Mouse (Mus musculus) c-Kit-positive CD71-negative TER-119-negative erythroid progenitor cells, embryonic 14.5 days (primary cell): ENCODE data around the gene Tmem169.
"Not testable (repeated sequence)": the region's sequence is repeated elsewhere in the genome, so short reads cannot be mapped to it uniquely, and the experiment has no call there.

Experiments
- DNase-seq: peaks from one replicate; pipeline ENCODE4 v3.0.0-alpha.2; 2013; ENCODE audit warnings: low read depth

Gene Tmem169

GRCm38 (mm10) chr1:72283992-72284485 lies at the start of gene Tmem169, which contains the start of gene Pecr:
Tmem169 (plus strand) TSS chr1:72284369.
Pecr (minus strand) TSS chr1:72284314.
- peak; percentile 82 for DNase-seq

GRCm38 (mm10) chr1:72236363-72237006 lies 47.7 kb upstream of the Tmem169 start:
- not testable (repeated sequence) for DNase-seq

GRCm38 (mm10) chr1:72237007-72237775 lies 47.0 kb upstream of the Tmem169 start:
- peak; percentile 26 for DNase-seq

GRCm38 (mm10) chr1:72238016-72238580 lies 46.1 kb upstream of the Tmem169 start:
- DNase-seq, result no peak

GRCm38 (mm10) chr1:72239113-72239512 lies 45.1 kb upstream of the Tmem169 start:
- DNase-seq, result not testable (repeated sequence)

GRCm38 (mm10) chr1:72242581-72243143 lies 41.5 kb upstream of the Tmem169 start:
- DNase-seq, result no peak

- DNase-seq, result peak; percentile 97
Observed at GRCm38 (mm10) chr1:72243656-72244316, 40.4 kb upstream of the Tmem169 start.

GRCm38 (mm10) chr1:72244317-72245036 lies 39.7 kb upstream of the Tmem169 start:
- peak; percentile 70 for DNase-seq

- not testable (repeated sequence) for DNase-seq
Observed at GRCm38 (mm10) chr1:72248226-72248737, 35.9 kb upstream of the Tmem169 start.

GRCm38 (mm10) chr1:72251806-72252205 lies 32.4 kb upstream of the Tmem169 start:
- DNase-seq, result no peak

- DNase-seq, result no peak
Observed at GRCm38 (mm10) chr1:72253881-72254491, 30.2 kb upstream of the Tmem169 start.

- DNase-seq, result peak; percentile 83
Observed at GRCm38 (mm10) chr1:72254545-72255061, 29.6 kb upstream of the Tmem169 start.

GRCm38 (mm10) chr1:72255062-72255853 lies 28.9 kb upstream of the Tmem169 start:
- peak; percentile 78 for DNase-seq

- DNase-seq, result no peak
Observed at GRCm38 (mm10) chr1:72255854-72256175, 28.4 kb upstream of the Tmem169 start.

- DNase-seq, result no peak
Observed at GRCm38 (mm10) chr1:72256381-72257256, 27.6 kb upstream of the Tmem169 start.

GRCm38 (mm10) chr1:72263099-72263498 lies 21.1 kb upstream of the Tmem169 start:
- no peak for DNase-seq

GRCm38 (mm10) chr1:72278085-72278484 lies 6.1 kb upstream of the Tmem169 start:
- no peak for DNase-seq

- DNase-seq, result no peak
Observed at GRCm38 (mm10) chr1:72282604-72283003, 1.6 kb upstream of the Tmem169 start.

- DNase-seq, result no peak
Observed at GRCm38 (mm10) chr1:72284539-72284938, 370 bp downstream of the Tmem169 start.
